Mouse (Mus musculus) CH12.LX (cell line): ENCODE results near the gene Gm42742. TPM values are rescaled to one million over a fixed set of nuclear protein-coding genes. Genes with fewer than 3 reads are reported as not detected.
A peak's percentile ranks its signal among the peaks of the same experiment; 100 is the strongest.

Source experiments
- DNase-seq: peaks from one replicate; pipeline ENCODE4 v3.0.0-alpha.2; 2013; ENCODE audit errors: extremely low read depth
- H3K27ac ChIP-seq: 2 replicates; pipeline ENCODE4 v1.5.1; 2012; ENCODE audit warnings: low read depth, mild to moderate bottlenecking, control low read depth, moderate library complexity; ENCODE audit not compliant: insufficient read depth
- H3K27me3 ChIP-seq: replicated peaks from 2 replicates; pipeline ENCODE3; 2012; ENCODE audit warnings: inconsistent platforms
- H3K36me3 ChIP-seq, 2 experiments: replicated peaks in 1 of 2; 2 replicates each; pipeline versions ENCODE3 to v1.6.1; 2012; ENCODE audit warnings: inconsistent platforms in 1 of 2, low read length in 1 of 2, mild to moderate bottlenecking in 1 of 2, mixed read lengths in 1 of 2, moderate library complexity in 1 of 2; ENCODE audit not compliant: control insufficient read depth in 1 of 2, insufficient read depth in 1 of 2
- H3K4me1 ChIP-seq, 2 experiments: 2 replicates each; pipeline ENCODE4 v1.6.1; 2012; ENCODE audit warnings: inconsistent platforms in 1 of 2, moderate library complexity in 1 of 2; ENCODE audit not compliant: insufficient read depth in 2 of 2, control insufficient read depth in 1 of 2
- H3K4me2 ChIP-seq: 2 replicates; pipeline ENCODE4 v1.6.1; 2012; ENCODE audit warnings: low read depth, mild to moderate bottlenecking, control low read depth; ENCODE audit not compliant: poor library complexity, insufficient read depth, severe bottlenecking
- H3K4me3 ChIP-seq, 3 experiments: fragments of 150-350 bp in 1 of 3; sonication (generic) in 1 of 3; replicated peaks in 1 of 3; 2 replicates each; pipeline versions ENCODE3 to v1.5.1; 2011 to 2012; ENCODE audit warnings: low read depth in 2 of 3, low read length in 2 of 3, mild to moderate bottlenecking in 2 of 3, moderate library complexity in 2 of 3, control low read depth in 1 of 3, improper control_type of control experiment in 1 of 3, inconsistent platforms in 1 of 3, mixed read lengths in 1 of 3; ENCODE audit not compliant: poor library complexity in 1 of 3
- H3K79me2 ChIP-seq: replicated peaks from 2 replicates; pipeline ENCODE4 v1.6.1; 2012; ENCODE audit warnings: mild to moderate bottlenecking, moderate library complexity; ENCODE audit not compliant: control insufficient read depth, poor library complexity, insufficient read depth, severe bottlenecking; ENCODE audit errors: extremely low read depth
- H3K9ac ChIP-seq: 2 replicates; pipeline ENCODE4 v1.6.1; 2012; ENCODE audit warnings: low read depth, mild to moderate bottlenecking, control low read depth, moderate library complexity; ENCODE audit not compliant: insufficient read depth
- H3K9me3 ChIP-seq: replicated peaks from 2 replicates; pipeline ENCODE3; 2012; ENCODE audit warnings: low read length, inconsistent platforms, mixed read lengths
- ELF1 ChIP-seq: IDR thresholded peaks from 2 replicates; pipeline ENCODE4 v1.6.1; 2014; ENCODE audit warnings: low read depth, mild to moderate bottlenecking, inconsistent platforms, low read length, improper control_type of control experiment
- GABPA ChIP-seq: IDR thresholded peaks from 2 replicates; pipeline ENCODE4 v1.6.1; 2012; ENCODE audit warnings: low read depth, low read length, improper control_type of control experiment, inconsistent platforms; ENCODE audit not compliant: insufficient replicate concordance
- IRF4 ChIP-seq: IDR thresholded peaks from 2 replicates; pipeline ENCODE4 v1.6.1; 2014; ENCODE audit warnings: low read depth, mild to moderate bottlenecking, inconsistent platforms, low read length, improper control_type of control experiment
- JUN ChIP-seq: IDR thresholded peaks from 2 replicates; pipeline ENCODE4 v1.6.1; 2011; ENCODE audit warnings: low read depth, mild to moderate bottlenecking, low read length, improper control_type of control experiment, moderate library complexity; ENCODE audit not compliant: insufficient read depth
- JUND ChIP-seq: conservative IDR thresholded peaks from 2 replicates; pipeline ENCODE4 v1.6.1; 2011; ENCODE audit warnings: low read depth, low read length, improper control_type of control experiment
- KAT2A ChIP-seq: IDR thresholded peaks from 2 replicates; pipeline ENCODE4 v1.6.1; 2012; ENCODE audit warnings: low read length, improper control_type of control experiment, inconsistent platforms; ENCODE audit not compliant: insufficient replicate concordance
- MAX ChIP-seq: IDR thresholded peaks from 2 replicates; pipeline ENCODE4 v1.6.1; 2011; ENCODE audit warnings: low read length, improper control_type of control experiment
- MAZ ChIP-seq: IDR thresholded peaks from 2 replicates; pipeline ENCODE4 v1.6.1; 2012; ENCODE audit warnings: low read depth, mild to moderate bottlenecking, inconsistent platforms, low read length, improper control_type of control experiment, moderate library complexity
- MYC ChIP-seq: IDR thresholded peaks from 2 replicates; pipeline ENCODE4 v1.6.1; 2011; ENCODE audit warnings: low read depth, mild to moderate bottlenecking, improper control_type of control experiment, low read length
- PAX5 ChIP-seq: IDR thresholded peaks from 2 replicates; pipeline ENCODE4 v1.6.1; 2012; ENCODE audit warnings: low read length, inconsistent platforms, mixed read lengths
- POLR2A ChIP-seq: IDR thresholded peaks from 2 replicates; pipeline ENCODE4 v1.6.1; 2011; ENCODE audit warnings: low read depth, mild to moderate bottlenecking, improper control_type of control experiment, low read length
- RCOR1 ChIP-seq: conservative IDR thresholded peaks from 2 replicates; pipeline ENCODE4 v1.6.1; 2012; ENCODE audit warnings: low read depth, mild to moderate bottlenecking, inconsistent platforms, low read length, improper control_type of control experiment
- SIN3A ChIP-seq: IDR thresholded peaks from 2 replicates; pipeline ENCODE4 v1.6.1; 2012; ENCODE audit warnings: low read length, improper control_type of control experiment, inconsistent platforms
- TBP ChIP-seq: conservative IDR thresholded peaks from 2 replicates; pipeline ENCODE4 v1.6.1; 2011; ENCODE audit warnings: low read depth, low read length, improper control_type of control experiment
- UBTF ChIP-seq: IDR thresholded peaks from 2 replicates; pipeline ENCODE4 v1.6.1; 2012; ENCODE audit warnings: low read depth, mild to moderate bottlenecking, inconsistent platforms, low read length, improper control_type of control experiment, moderate library complexity
- ZKSCAN1 ChIP-seq: IDR thresholded peaks from 2 replicates; pipeline ENCODE4 v1.6.1; 2012; ENCODE audit warnings: low read depth, inconsistent platforms, low read length, improper control_type of control experiment, borderline replicate concordance
- ZMIZ1 ChIP-seq: IDR thresholded peaks from 2 replicates; pipeline ENCODE4 v1.6.1; 2012; ENCODE audit warnings: low read depth, mild to moderate bottlenecking, inconsistent platforms, low read length, improper control_type of control experiment
- dilution Hi-C: fragments of 300-500 bp; cut with MboI; formaldehyde crosslinking; loops from 2 replicates; pipeline ENCODE4 v1.14.3; 2020; ENCODE audit warnings: low sequenced_read_pairs; ENCODE audit not compliant: extremely low pct_unique_long_range_greater_than_20kb, extremely low pct_ligation_motif_present
- in situ Hi-C: fragments of 300-500 bp; cut with MboI; formaldehyde crosslinking; loops from 3 replicates; pipeline ENCODE4 v1.14.3; 2019; ENCODE audit warnings: low sequenced_read_pairs, low pct_ligation_motif_present, low pct_unique_long_range_greater_than_20kb, mixed read lengths
- polyA plus RNA-seq: library from polyadenylated mRNA; unstranded; fragments of >175 nt; gene quantifications from 2 replicates; pipeline ENCODE4 v1.2.1, GENCODE M21; 2012; ENCODE audit warnings: low read depth; ENCODE audit not compliant: insufficient read length
- total RNA-seq, 2 experiments: library from RNA; depleted of rRNA; stranded (reverse); fragments of 300-350 nt in 1 of 2; fragments of >200 nt in 1 of 2; gene quantifications; 2 replicates each; pipeline ENCODE4 v1.2.3; 2012 to 2014

The Gm42742 gene
- total and polyA plus RNA-seq, 3 experiments: 6.1 to 45.1 (median 16.0) TPM

GRCm38 (mm10) chr7:126975493-126975892, 45.4 kb downstream of the Gm42742 start:
- no peaks in the 10 kb centered on the region for H3K27me3 ChIP-seq
- peaks cover 17% of the 10 kb centered on the region for H3K79me2 ChIP-seq
- dilution Hi-C loops: no loop called here
- TF ChIP-seq PAX5 (no peak), GABPA (no peak), ELF1 (no peak; the same call in 1 of the 2 replicates), JUND (no peak), ZKSCAN1 (no peak), JUN (no peak), ZMIZ1 (no peak), KAT2A (no peak), UBTF (no peak), MYC (no peak)
- H3K4me1 ChIP-seq: peaks cover 9 to 38% of the 10 kb centered on the region in 2 experiments
- H3K9me3 ChIP-seq: no peaks in the 10 kb centered on the region
- peaks cover 34 to 60% of the 10 kb centered on the region in 2 experiments for H3K36me3 ChIP-seq
- H3K27ac ChIP-seq: no peak overlapping the region
- H3K9ac ChIP-seq: peak overlapping the region; percentile 49; the same call in 1 of the 2 replicates
- in situ Hi-C loops: loop anchor here (25.0 kb wide), 1 partner anchor 812 kb away; the partner anchor contains the start of genes Gm49388 and Setd1a
- no peak for DNase-seq
- H3K4me3 ChIP-seq: peak overlapping the region; percentile 41 to 97 (median 56)
- peak overlapping the region; percentile 50 for H3K4me2 ChIP-seq

- in situ Hi-C loops: loop anchor here (10.0 kb wide), 1 partner anchor 263 kb away; the partner anchor contains the start of gene Coro1a
These were observed 53.5 kb downstream of the Gm42742 start for GRCm38 (mm10) chr7:126967361-126967760.

More at GRCm38 (mm10) chr7:126967361-126967760, 53.5 kb downstream of the Gm42742 start:
- dilution Hi-C loops: no loop called here
- H3K4me3 ChIP-seq: no peak overlapping the region
- no peak overlapping the region for H3K9ac ChIP-seq
- no peak overlapping the region for H3K4me2 ChIP-seq
- TF ChIP-seq MAX: no peak
- TF ChIP-seq RCOR1: no peak
- TF ChIP-seq IRF4: no peak
- TF ChIP-seq SIN3A: no peak
- TF ChIP-seq UBTF: no peak
- TF ChIP-seq MAZ: no peak
- TF ChIP-seq ZMIZ1: no peak
- TF ChIP-seq TBP: no peak
- no peak for TF ChIP-seq POLR2A
- peaks cover 14 to 27% of the 10 kb centered on the region in 2 experiments for H3K4me1 ChIP-seq
- H3K36me3 ChIP-seq: peaks cover 40 to 81% of the 10 kb centered on the region in 2 experiments
- H3K27ac ChIP-seq: no peak overlapping the region
- no peaks in the 10 kb centered on the region for H3K9me3 ChIP-seq
- no peaks in the 10 kb centered on the region for H3K27me3 ChIP-seq
- no peaks in the 10 kb centered on the region for H3K79me2 ChIP-seq
- no peak for DNase-seq
